10 mouse cellular contexts compared by ENCODE assay signal in genomic region chr11:89000527-89000819, GRCm38 (mm10). TPM values are rescaled to one million over a fixed set of nuclear protein-coding genes. Genes with fewer than 3 reads are reported as not detected.
A peak's percentile ranks its signal among the peaks of the same experiment; 100 is the strongest.
DNase-seq lines count a peak whose midpoint lies in the region; ATAC-seq and TF ChIP-seq lines count a peak whose summit lies in the region.
"Had no signal": no experiment of that assay in that cellular context is flagged by ENCODE, and none has a peak within 500 bp of the region (broad histone marks: within the 10 kb centered on the region; RNA-seq: fewer than 3 reads in every experiment).

No protein-coding gene starts in this region.

- no peak for TF ChIP-seq CTCF in kidney, adult 2 months (conservative IDR thresholded peaks at IDR 0.05; ENCODE audit: insufficient read depth, insufficient read length, low read depth, low read length)

- H3K36me3 ChIP-seq in kidney, adult 2 months (ENCODE audit: control insufficient read depth, insufficient read depth, low read length), result no peaks in the 10 kb centered on the region
- H3K36me3 ChIP-seq in limb, embryonic 15.5 days, result no peaks in the 10 kb centered on the region

- ATAC-seq in limb, embryonic 15.5 days (ENCODE audit: insufficient number of reproducible peaks, low FRiP score, low TSS enrichment, low read depth), result no peak
- ATAC-seq in erythroid progenitor cell, adult 5-6 weeks (replicated peaks; ENCODE audit: low FRiP score, poor library complexity, severe bottlenecking), result no peak
- no peak for ATAC-seq in frontal cortex, adult (ENCODE audit: low TSS enrichment)
- ATAC-seq: forebrain, embryonic 14.5 days had no signal

- no peaks in the 10 kb centered on the region for H3K27me3 ChIP-seq in kidney, adult 2 months (replicated peaks; ENCODE audit: control insufficient read depth, insufficient read depth, low read length)
- peaks cover 19% of the 10 kb centered on the region for H3K27me3 ChIP-seq in limb, embryonic 15.5 days

- no peak for TF ChIP-seq POLR2A in kidney, adult 2 months (IDR thresholded peaks at IDR 0.05; ENCODE audit: low read depth, low read length)

- peak overlapping the region; percentile 82 for H3K4me3 ChIP-seq in kidney, adult 2 months (ENCODE audit: insufficient read depth, low read depth, low read length)
- peak overlapping the region; percentile 53 for H3K4me3 ChIP-seq in limb, embryonic 15.5 days

- no peak overlapping the region for H3K4me2 ChIP-seq in limb, embryonic 15.5 days

- H3K4me1 ChIP-seq in kidney, adult 2 months (ENCODE audit: control insufficient read depth, insufficient read depth, low read length), result peaks cover 14% of the 10 kb centered on the region
- peaks cover 13% of the 10 kb centered on the region; the same call in 1 of the 2 replicates for H3K4me1 ChIP-seq in limb, embryonic 15.5 days

- no peak overlapping the region for H3K9ac ChIP-seq in limb, embryonic 15.5 days

- H3K27ac ChIP-seq in kidney, adult 2 months (ENCODE audit: insufficient read depth, low read depth, low read length), result peak overlapping the region; percentile 75
- no peak overlapping the region for H3K27ac ChIP-seq in limb, embryonic 15.5 days

- no peak for DNase-seq in kidney, adult 2 months
- DNase-seq in kidney, adult 9 months, result no peak
- peak; percentile 22 for DNase-seq in CD4-positive helper T cell, adult 2 months (ENCODE audit: low read depth, low spot score)
- peak; percentile 58 for DNase-seq in adipocyte (ENCODE audit: low spot score)
- no peak for DNase-seq in cerebellum, adult 8-10 months

- no peaks in the 10 kb centered on the region for H3K9me3 ChIP-seq in limb, embryonic 15.5 days

RNA-seq across cellular contexts. Expression of gene Trim25, which starts 1.3 kb away (rescaled TPM):
- polyA plus RNA-seq in kidney, adult 2 months (2012; rRNA removed), result 27.3 and 35.0 TPM in 2 replicates
- polyA plus RNA-seq in limb, embryonic 15.5 days (2015; fragmentation: Nextera tagmentation; extraction: Ambion mirVana), result 12.0 and 12.6 TPM in 2 replicates
- total RNA-seq in erythroid progenitor cell, adult 5-6 weeks (2015; ENCODE audit: low replicate concordance), result 23.8 and 25.2 TPM in 2 replicates
- total RNA-seq in erythroid progenitor cell, adult 5-6 weeks (2017; ENCODE audit: low replicate concordance), result 28.0 and 32.8 TPM in 2 replicates

RNA-seq across cellular contexts. Expression of gene Coil, which starts 30.4 kb away (rescaled TPM):
- polyA plus RNA-seq in kidney, adult 2 months (2012; rRNA removed), result 3.1 and 3.6 TPM in 2 replicates
- 15.6 TPM in 2 replicates for polyA plus RNA-seq in limb, embryonic 15.5 days (2015; fragmentation: Nextera tagmentation; extraction: Ambion mirVana)
- 1.7 and 2.5 TPM in 2 replicates for total RNA-seq in erythroid progenitor cell, adult 5-6 weeks (2015; ENCODE audit: low replicate concordance)
- total RNA-seq in erythroid progenitor cell, adult 5-6 weeks (2017; ENCODE audit: low replicate concordance), result 1.3 and 2.3 TPM in 2 replicates

RNA-seq across cellular contexts. Expression of gene Elobl, which starts 33.7 kb away (rescaled TPM):
- 0.92 and 1.5 TPM in 2 replicates for polyA plus RNA-seq in kidney, adult 2 months (2012; rRNA removed)
- polyA plus RNA-seq in limb, embryonic 15.5 days (2015; fragmentation: Nextera tagmentation; extraction: Ambion mirVana), result not detected in 2 replicates
- not detected in 2 replicates for total RNA-seq in erythroid progenitor cell, adult 5-6 weeks (2015; ENCODE audit: low replicate concordance)
- total RNA-seq in erythroid progenitor cell, adult 5-6 weeks (2017; ENCODE audit: low replicate concordance), result not detected in 2 replicates
- total RNA-seq: layer of hippocampus, postnatal 25 days had no signal
- polyA plus RNA-seq: forebrain, embryonic 14.5 days had no signal

RNA-seq across cellular contexts. Expression of gene Scpep1, which starts 45.2 kb away (rescaled TPM):
- 61.5 and 74.1 TPM in 2 replicates for polyA plus RNA-seq in kidney, adult 2 months (2012; rRNA removed)
- 116 and 125 TPM in 2 replicates for polyA plus RNA-seq in limb, embryonic 15.5 days (2015; fragmentation: Nextera tagmentation; extraction: Ambion mirVana)
- 41.9 and 45.8 TPM in 2 replicates for total RNA-seq in erythroid progenitor cell, adult 5-6 weeks (2015; ENCODE audit: low replicate concordance)
- total RNA-seq in erythroid progenitor cell, adult 5-6 weeks (2017; ENCODE audit: low replicate concordance), result 16.8 and 26.1 TPM in 2 replicates

Comparison
In these comparisons a context has a peak if more than half of its experiments do, and no peak if none do; other contexts are left out.
1. DNase-seq: peak in CD4-positive helper T cell, adult 2 months (single experiment) and adipocyte (single experiment); none in kidney, adult 2 months (single experiment), kidney, adult 9 months (single experiment) and cerebellum, adult 8-10 months (single experiment).